Mouse (Mus musculus) intestine, embryonic 14.5 days (tissue): ENCODE measurements around the gene Zfp473. TPM values are rescaled to one million over a fixed set of nuclear protein-coding genes. Genes with fewer than 3 reads are reported as not detected.
"Not testable (repeated sequence)": the region's sequence is repeated elsewhere in the genome, so short reads cannot be mapped to it uniquely, and the experiment has no call there.

ENCODE experiments used
- ATAC-seq: fragments of 200-750 bp; cut with Nextera tagmentation; replicated peaks from 2 replicates; pipeline ENCODE4 v1.8.0; 2017; ENCODE audit warnings: low read depth, moderate number of reproducible peaks, moderate TSS enrichment, moderate library complexity; ENCODE audit not compliant: low FRiP score, low TSS enrichment
- DNase-seq: peaks from one replicate; pipeline ENCODE4 v3.0.0-alpha.2; 2018; ENCODE audit warnings: low spot score
- H3K27ac ChIP-seq: fragments of 300-500 bp; sonication (generic); 2 replicates; pipeline ENCODE4 v1.5.1; 2014; ENCODE audit warnings: low read depth, mild to moderate bottlenecking, control low read depth
- H3K27me3 ChIP-seq: fragments of 300-500 bp; sonication (generic); replicated peaks from 2 replicates; pipeline ENCODE4 v1.6.1; 2014; ENCODE audit warnings: low read length, control low read depth; ENCODE audit not compliant: control insufficient read depth, insufficient read depth
- H3K36me3 ChIP-seq: fragments of 300-500 bp; sonication (generic); 2 replicates; pipeline ENCODE4 v1.6.1; 2014; ENCODE audit warnings: low read length, control low read depth; ENCODE audit not compliant: control insufficient read depth, insufficient read depth
- H3K4me1 ChIP-seq: fragments of 300-500 bp; sonication (generic); replicated peaks from 2 replicates; pipeline ENCODE4 v1.6.1; 2014; ENCODE audit warnings: low read length, control low read depth, mixed read lengths; ENCODE audit not compliant: control insufficient read depth, insufficient read depth
- H3K4me2 ChIP-seq: fragments of 300-500 bp; sonication (generic); 2 replicates; pipeline ENCODE4 v1.6.1; 2014; ENCODE audit warnings: low read length
- H3K4me3 ChIP-seq: fragments of 300-500 bp; sonication (generic); 2 replicates; pipeline ENCODE4 v1.5.1; 2014; ENCODE audit warnings: low read depth, low read length, control low read depth, mixed read lengths
- H3K9ac ChIP-seq: fragments of 300-500 bp; sonication (generic); 2 replicates; pipeline ENCODE4 v1.6.1; 2014; ENCODE audit warnings: mild to moderate bottlenecking, low read length
- H3K9me3 ChIP-seq: fragments of 300-500 bp; sonication (generic); 2 replicates; pipeline ENCODE4 v1.6.1; 2016; ENCODE audit warnings: low read length, control low read depth; ENCODE audit not compliant: control insufficient read depth
- WGBS: fragments of 180-500 bp; shearing (Covaris S2); extraction: QIAGEN DNeasy Blood & Tissue Kit; methylation state at CpG from one replicate; pipeline ENCODE4 v1.1.7; 2014; 5-methylcytosine and 5-hydroxymethylcytosine counted together
- polyA plus RNA-seq: library from polyadenylated mRNA; unstranded; fragments of >200 nt; fragmentation: Nextera tagmentation; extraction: Ambion mirVana; gene quantifications from 2 replicates; pipeline ENCODE4 v1.2.1, GENCODE M21; 2014

Gene Zfp473
- 3.6 and 4.2 TPM in 2 replicates for polyA plus RNA-seq

DNA sequence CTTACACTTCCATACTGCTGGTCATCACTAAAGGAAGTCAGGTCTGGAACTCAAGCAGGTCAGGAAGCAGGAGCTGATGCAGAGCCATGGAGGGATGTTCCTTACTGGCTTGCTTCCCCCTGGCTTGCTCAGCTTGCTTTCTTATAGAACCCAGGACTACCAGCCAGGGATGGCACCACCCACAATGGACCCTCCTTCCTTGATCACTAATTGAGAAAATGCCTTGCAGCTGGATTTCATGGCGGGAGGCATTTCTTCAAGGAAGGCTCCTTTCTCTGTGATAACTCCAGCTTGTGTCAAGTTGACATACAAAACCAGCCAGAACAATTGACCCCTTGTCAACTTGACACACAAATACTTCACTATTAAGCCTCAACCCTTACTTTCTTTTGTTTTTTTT lies at the start of gene Zfp473:
Gene Zfp473, minus strand, starts transcription at position 101 of the 400 bp plus-strand sequence.
- H3K4me1 ChIP-seq: peaks cover 12% of the 10 kb centered on the region
- H3K27ac ChIP-seq, ATAC-seq, H3K27me3 ChIP-seq, H3K9me3 ChIP-seq, DNase-seq, H3K4me3 ChIP-seq, H3K9ac ChIP-seq, H3K4me2 ChIP-seq: not testable (repeated sequence)
- 86% methylated on average over 1 of the region's 1 CpGs for WGBS
- peaks cover 37% of the 10 kb centered on the region for H3K36me3 ChIP-seq

DNA sequence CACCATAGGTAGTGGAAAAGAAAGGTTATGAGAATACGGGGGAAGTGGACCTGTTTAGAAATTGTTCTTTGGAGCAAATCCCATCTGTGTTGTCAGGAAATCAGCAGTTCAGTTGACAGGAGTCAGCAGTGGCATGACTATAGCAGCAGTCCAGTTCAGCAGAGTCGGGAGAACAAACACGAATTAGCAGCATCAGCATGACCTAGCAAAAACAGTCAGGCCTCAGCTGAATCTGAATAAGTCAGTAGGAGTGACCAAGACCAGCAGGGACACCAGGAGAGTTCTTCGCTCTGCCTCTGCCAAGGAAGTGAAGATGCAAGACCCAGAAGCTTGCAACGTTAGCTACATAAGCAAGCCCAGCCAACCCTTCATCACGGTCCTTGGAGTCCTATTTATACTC lies 41.9 kb upstream of the Zfp473 start:
- Histone ChIP-seq H3K36me3 (no peaks in the 10 kb centered on the region), H3K9ac (no peak overlapping the region), H3K4me1 (no peaks in the 10 kb centered on the region), H3K4me2 (no peak overlapping the region), H3K4me3 (no peak overlapping the region), H3K27ac (no peak overlapping the region), H3K9me3 (no peaks in the 10 kb centered on the region), H3K27me3 (no peaks in the 10 kb centered on the region)
- peak; percentile 20 for DNase-seq
- 85% methylated on average over 6 of the region's 6 CpGs for WGBS
- no peak for ATAC-seq

DNA sequence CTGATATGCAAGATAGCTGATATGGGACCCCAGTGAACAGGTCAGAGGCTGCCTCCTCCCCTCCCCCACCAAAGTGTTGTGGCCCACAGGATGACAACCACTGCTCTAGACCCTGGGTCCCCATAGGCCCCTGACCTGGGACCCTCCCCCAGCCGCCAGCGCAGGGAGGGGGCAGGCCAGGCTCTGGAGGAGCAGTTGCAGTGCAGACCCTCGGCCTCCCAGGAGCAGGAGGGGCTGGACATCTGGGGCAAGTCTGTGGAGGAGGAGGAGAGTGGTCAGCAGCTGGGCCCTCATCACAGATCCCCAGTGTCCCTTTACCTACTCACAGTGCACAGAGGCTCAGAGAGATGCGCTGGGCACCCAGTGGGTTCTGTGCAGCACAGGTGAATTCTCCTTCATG lies 39.2 kb upstream of the Zfp473 start:
- no peak for ATAC-seq
- no peak overlapping the region for H3K9ac ChIP-seq
- 65% methylated on average over 4 of the region's 4 CpGs for WGBS

DNA sequence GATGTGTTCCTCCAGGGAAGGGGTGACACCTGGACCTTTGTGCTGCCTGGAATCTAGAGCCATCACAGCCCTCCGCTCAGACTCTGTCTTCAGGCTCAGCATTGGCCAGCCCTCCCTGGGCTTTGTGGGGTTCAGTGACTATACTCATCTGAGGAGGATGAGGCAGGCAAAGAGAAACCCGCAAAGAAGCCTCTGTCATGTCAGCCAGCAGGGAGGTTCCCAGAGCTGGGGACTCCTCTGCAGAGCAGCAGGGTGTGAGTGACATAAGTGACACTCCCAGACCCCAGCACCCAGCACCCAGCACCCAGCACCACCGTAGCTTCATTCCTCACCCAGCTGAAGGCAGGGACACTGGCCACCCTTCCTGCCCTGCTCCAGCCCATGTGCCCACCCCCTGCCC lies 38.7 kb upstream of the Zfp473 start:
- H3K4me2 ChIP-seq: no peak overlapping the region
- no peak overlapping the region for H3K9ac ChIP-seq
- no peaks in the 10 kb centered on the region for H3K4me1 ChIP-seq
- H3K36me3 ChIP-seq: no peaks in the 10 kb centered on the region
- WGBS: 77% methylated on average over 3 of the region's 3 CpGs
- no peaks in the 10 kb centered on the region for H3K27me3 ChIP-seq
- H3K9me3 ChIP-seq: no peaks in the 10 kb centered on the region
- no peak for DNase-seq
- no peak overlapping the region for H3K4me3 ChIP-seq
- H3K27ac ChIP-seq: no peak overlapping the region
- no peak for ATAC-seq

More for the DNA sequence above, 39.2 kb upstream of the Zfp473 start:
- no peaks in the 10 kb centered on the region for H3K9me3 ChIP-seq
- no peak overlapping the region for H3K4me3 ChIP-seq
- no peaks in the 10 kb centered on the region for H3K4me1 ChIP-seq
- H3K4me2 ChIP-seq: no peak overlapping the region
- no peak overlapping the region for H3K27ac ChIP-seq
- no peaks in the 10 kb centered on the region for H3K36me3 ChIP-seq
- no peaks in the 10 kb centered on the region for H3K27me3 ChIP-seq
- no peak for DNase-seq

DNA sequence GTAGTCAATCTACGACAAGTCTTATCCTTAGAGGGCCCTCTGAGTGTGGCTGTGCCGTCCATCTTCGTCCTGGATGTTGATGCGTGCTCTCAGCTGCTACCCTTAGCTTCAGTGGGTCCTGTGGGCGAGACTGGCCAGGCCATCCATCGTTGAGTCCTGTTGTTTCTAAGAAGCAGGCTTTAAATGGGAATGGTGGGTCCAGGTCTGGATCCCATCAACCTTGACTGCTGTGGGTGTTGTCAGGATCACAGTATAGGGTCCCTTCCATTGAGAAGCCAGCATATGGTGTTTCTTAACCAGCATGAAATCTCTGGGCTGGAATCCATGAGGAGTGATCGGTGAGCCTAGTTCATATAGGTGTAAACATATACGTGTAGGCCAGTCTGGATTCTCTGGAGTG lies 29.3 kb upstream of the Zfp473 start:
- no peak for DNase-seq
- 73% methylated on average over 8 of the region's 8 CpGs for WGBS

DNA sequence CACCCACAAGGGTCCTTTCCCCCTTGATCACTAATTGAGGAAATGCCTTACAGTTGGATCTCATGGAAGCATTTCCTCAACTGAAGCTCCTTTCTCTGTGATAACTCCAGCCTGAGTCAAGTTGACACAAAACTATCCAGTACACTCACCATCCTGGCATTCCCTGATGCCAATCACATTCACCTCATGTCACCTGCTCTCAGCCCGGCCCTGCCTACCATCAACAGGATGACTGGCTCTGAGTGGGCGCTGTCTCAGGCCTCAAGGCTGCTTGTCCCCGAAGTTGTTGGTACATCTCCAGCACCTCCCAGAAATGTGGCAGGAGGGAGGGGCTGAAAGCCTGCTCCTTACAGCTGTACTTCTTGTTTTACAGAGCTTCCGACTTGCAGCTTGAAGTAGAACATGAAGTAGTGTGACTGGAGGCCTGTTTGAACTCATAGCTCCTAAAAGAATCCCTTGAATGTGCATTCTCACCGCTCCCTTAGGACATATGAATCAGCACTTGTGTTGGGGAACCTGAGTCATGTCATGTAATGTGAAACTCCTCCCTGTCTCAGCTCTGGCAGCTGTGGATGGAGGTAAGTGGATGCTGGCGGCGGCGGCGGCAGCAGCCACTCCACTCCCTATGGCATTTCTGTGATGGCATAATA lies 26.1 kb upstream of the Zfp473 start:
- Histone ChIP-seq H3K27me3 (no peaks in the 10 kb centered on the region), H3K9ac (no peak overlapping the region), H3K4me2 (no peak overlapping the region), H3K27ac (no peak overlapping the region), H3K4me3 (no peak overlapping the region), H3K9me3 (no peaks in the 10 kb centered on the region), H3K4me1 (no peaks in the 10 kb centered on the region), H3K36me3 (peaks cover 31% of the 10 kb centered on the region)
- ATAC-seq (no peak), DNase-seq (no peak)
- WGBS: 90% methylated on average over 9 of the region's 9 CpGs

More for the DNA sequence above, 29.3 kb upstream of the Zfp473 start:
- Histone ChIP-seq H3K4me2 (no peak overlapping the region), H3K4me3 (no peak overlapping the region), H3K9me3 (no peaks in the 10 kb centered on the region), H3K27ac (no peak overlapping the region), H3K27me3 (no peaks in the 10 kb centered on the region), H3K9ac (no peak overlapping the region), H3K36me3 (peaks cover 11% of the 10 kb centered on the region; the same call in 1 of the 2 replicates), H3K4me1 (no peaks in the 10 kb centered on the region)
- ATAC-seq: no peak

DNA sequence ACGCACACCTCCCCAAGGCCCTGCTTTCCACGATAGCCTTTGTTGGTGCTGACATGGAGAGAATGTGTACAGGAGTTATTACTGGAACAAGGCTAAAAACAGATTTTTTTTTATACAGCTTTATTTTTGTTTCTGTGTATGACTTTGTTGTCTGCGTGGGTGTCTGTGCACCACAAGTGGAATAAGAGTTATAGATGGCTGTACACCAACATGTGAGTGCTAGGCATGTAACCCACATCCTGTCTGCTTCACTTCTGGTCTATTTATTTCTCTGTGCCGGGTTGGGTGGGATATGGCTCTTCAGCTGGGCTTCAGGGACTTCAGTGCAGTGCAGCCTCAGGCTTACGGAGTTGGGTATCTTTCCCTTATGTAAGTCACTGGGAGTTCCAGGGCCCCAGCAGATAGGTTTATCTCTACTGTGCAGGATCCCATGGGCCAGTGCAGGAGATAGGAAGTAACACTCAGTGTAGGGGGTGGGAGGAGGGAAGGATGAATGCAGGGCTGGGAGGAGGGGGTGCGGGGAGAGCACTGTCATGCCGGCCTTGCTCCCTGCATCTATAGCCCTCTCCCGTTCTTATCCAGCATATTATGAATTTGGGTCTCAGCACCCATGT lies 21.8 kb upstream of the Zfp473 start:
- Histone ChIP-seq H3K27ac (no peak overlapping the region), H3K4me1 (no peaks in the 10 kb centered on the region), H3K4me2 (no peak overlapping the region), H3K9me3 (no peaks in the 10 kb centered on the region), H3K9ac (no peak overlapping the region), H3K27me3 (no peaks in the 10 kb centered on the region), H3K36me3 (peaks cover 55% of the 10 kb centered on the region), H3K4me3 (no peak overlapping the region)
- no peak for DNase-seq
- no peak for ATAC-seq
- 90% methylated on average over 8 of the region's 8 CpGs for WGBS

DNA sequence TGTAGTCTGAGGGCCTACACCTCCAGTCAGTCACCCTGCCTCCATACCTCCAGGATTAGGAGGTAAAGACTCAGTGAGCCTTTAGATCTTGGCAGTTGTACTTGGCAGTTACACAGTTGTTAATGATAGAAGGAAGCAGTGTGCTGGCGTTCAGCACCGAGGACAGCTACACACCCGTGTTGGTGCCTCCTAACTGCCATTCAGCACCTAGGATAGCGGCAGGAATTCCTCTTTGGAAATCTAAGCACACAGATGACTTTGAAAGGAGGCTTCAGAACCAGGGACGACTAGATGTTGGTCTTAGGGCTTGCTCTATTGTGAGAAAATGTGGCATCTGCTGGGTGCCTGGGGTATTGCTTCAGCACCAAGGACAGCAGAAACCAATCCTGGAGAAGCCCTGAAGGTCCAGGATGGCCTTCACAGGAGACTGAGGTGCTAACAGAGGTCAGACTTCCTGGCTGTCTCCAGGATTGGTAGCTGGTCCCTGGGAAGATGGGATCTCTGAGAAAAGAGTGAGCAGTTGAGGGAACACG lies 19.3 kb upstream of the Zfp473 start:
- no peaks in the 10 kb centered on the region for H3K9me3 ChIP-seq
- ATAC-seq (no peak), DNase-seq (peak; percentile 94)
- H3K4me3 ChIP-seq: no peak overlapping the region
- no peak overlapping the region for H3K27ac ChIP-seq
- no peak overlapping the region for H3K4me2 ChIP-seq
- no peaks in the 10 kb centered on the region for H3K4me1 ChIP-seq
- peaks cover 70% of the 10 kb centered on the region for H3K36me3 ChIP-seq
- H3K27me3 ChIP-seq: no peaks in the 10 kb centered on the region
- no peak overlapping the region for H3K9ac ChIP-seq
- 15% methylated on average over 6 of the region's 6 CpGs for WGBS

DNA sequence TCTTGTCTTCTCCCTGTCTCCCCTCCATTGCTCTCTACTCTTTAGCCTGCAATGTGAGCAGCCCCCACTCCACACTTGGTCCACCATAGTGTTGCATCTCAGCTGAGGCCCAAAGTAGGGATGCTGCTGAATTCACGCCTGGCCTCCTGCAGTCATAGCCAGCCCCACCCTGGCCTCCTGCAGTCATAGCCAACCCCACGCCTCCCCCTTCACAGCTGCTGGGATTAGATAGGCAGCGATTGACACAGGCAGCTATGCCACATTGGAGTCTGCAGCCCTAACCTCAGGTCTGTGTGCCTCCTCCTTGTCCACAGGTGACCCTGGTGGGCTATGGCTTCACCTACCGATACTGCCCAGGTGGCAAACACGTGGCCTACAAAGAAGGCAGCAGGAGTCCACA lies 17.3 kb upstream of the Zfp473 start:
- Histone ChIP-seq H3K9ac (no peak overlapping the region), H3K4me1 (no peaks in the 10 kb centered on the region), H3K9me3 (no peaks in the 10 kb centered on the region), H3K27me3 (no peaks in the 10 kb centered on the region), H3K36me3 (peaks cover 74% of the 10 kb centered on the region), H3K4me3 (no peak overlapping the region), H3K4me2 (no peak overlapping the region), H3K27ac (no peak overlapping the region)
- no peak for DNase-seq
- ATAC-seq: no peak
- WGBS: 89% methylated on average over 5 of the region's 5 CpGs
